Mouse (Mus musculus): Measurements from ENCODE around the gene Il1rapl1. TPM values are rescaled to one million over a fixed set of nuclear protein-coding genes. Genes with fewer than 3 reads are reported as not detected.

Gene Il1rapl1
- total RNA-seq (2021): under 1 TPM; 0.03 to 0.07 TPM
- polyA plus RNA-seq (2012; rRNA removed): not detected in 2 replicates
- long read RNA-seq, partial matches to known transcripts: 0 of 1 reads
- long read RNA-seq, other reads (novel, unspliced or antisense): 1 of 1 reads

DNA sequence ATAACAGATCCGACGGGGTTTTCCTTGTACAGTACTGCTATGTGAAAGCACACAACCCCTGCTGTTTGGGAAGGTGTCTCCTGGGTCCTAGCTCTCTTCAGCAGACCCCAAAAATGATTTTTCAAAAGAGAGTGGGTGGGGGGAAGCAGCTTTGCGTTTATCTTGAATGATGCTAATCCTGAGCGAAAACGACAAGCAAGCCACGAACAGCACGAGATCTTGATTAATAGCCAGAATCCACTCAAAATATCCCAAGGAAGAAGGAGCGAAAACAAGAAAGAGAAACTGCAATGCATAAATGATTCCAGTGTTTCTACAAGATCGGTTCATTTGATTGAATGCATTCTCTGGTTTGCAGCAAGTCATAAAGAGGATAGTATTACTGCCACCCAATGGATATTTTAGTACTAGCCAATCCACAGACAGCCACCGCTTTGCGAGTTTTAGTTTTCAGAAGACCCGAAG, at the start of gene Il1rapl1:
TSS of gene Il1rapl1 (minus strand) at position 37 of the 465 bp plus-strand sequence.
- Histone ChIP-seq H3K27me3 (ENCODE audit: control insufficient read depth, insufficient read depth, low read length) (no peaks in the 10 kb centered on the region), H3K36me3 (ENCODE audit: control insufficient read depth, insufficient read depth, low read length) (no peaks in the 10 kb centered on the region), H3K79me2 (replicated peaks; ENCODE audit: control insufficient read depth, insufficient read depth, low read length) (no peaks in the 10 kb centered on the region), H3K27ac (no peak within 1 kb of the TSS), H3K9ac (ENCODE audit: low read depth, low read length) (no peak within 1 kb of the TSS), H3K4me1 (ENCODE audit: control insufficient read depth, insufficient read depth, low read length) (no peaks in the 10 kb centered on the region), H3K4me3 (no peak within 1 kb of the TSS)
- DNase-seq: no peak
- intact Hi-C loops (cut with DNase I): no loop called here
- TF ChIP-seq CTCF (IDR thresholded peaks at IDR 0.05): peak; percentile 22
- no peak for TF ChIP-seq EP300 (IDR thresholded peaks at IDR 0.05; ENCODE audit: insufficient read depth, low read depth, low read length)
- WGBS: 18% methylated on average over 12 of the region's 12 CpGs

DNA sequence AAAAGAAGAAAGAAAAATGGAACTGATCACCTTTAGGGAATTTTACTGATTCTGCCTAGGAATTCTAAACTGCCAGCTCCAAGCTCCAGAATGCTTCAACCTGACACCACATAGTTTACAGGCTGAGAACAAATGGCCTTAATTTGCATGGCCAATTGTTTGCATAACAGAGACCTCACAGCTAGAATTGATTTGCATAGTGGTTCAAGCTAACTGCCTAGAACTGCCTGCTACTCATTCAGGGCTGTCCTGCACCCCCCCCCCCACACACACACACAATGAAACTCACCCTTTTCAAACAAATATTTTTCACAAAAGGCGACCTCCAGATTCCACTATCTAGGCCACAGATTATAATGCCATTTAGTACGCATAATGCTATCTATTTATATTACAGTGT, 42.6 kb upstream of the Il1rapl1 start:
- no peaks in the 10 kb centered on the region for H3K27me3 ChIP-seq (ENCODE audit: control insufficient read depth, insufficient read depth, low read length)
- 44% methylated on average over 2 of the region's 2 CpGs for WGBS
- H3K36me3 ChIP-seq (ENCODE audit: control insufficient read depth, insufficient read depth, low read length): no peaks in the 10 kb centered on the region
- intact Hi-C loops (cut with DNase I): no loop called here
- H3K4me1 ChIP-seq (ENCODE audit: control insufficient read depth, insufficient read depth, low read length): no peaks in the 10 kb centered on the region
- no peak for DNase-seq
- no peak overlapping the region for H3K27ac ChIP-seq
- TF ChIP-seq POLR2A (IDR thresholded peaks at IDR 0.05; ENCODE audit: insufficient read depth, low read depth, low read length) (no peak), CTCF (IDR thresholded peaks at IDR 0.05) (no peak), EP300 (IDR thresholded peaks at IDR 0.05; ENCODE audit: insufficient read depth, low read depth, low read length) (no peak)
- H3K79me2 ChIP-seq (replicated peaks; ENCODE audit: control insufficient read depth, insufficient read depth, low read length): no peaks in the 10 kb centered on the region
- H3K4me3 ChIP-seq: no peak overlapping the region
- no peak overlapping the region for H3K9ac ChIP-seq (ENCODE audit: low read depth, low read length)

DNA sequence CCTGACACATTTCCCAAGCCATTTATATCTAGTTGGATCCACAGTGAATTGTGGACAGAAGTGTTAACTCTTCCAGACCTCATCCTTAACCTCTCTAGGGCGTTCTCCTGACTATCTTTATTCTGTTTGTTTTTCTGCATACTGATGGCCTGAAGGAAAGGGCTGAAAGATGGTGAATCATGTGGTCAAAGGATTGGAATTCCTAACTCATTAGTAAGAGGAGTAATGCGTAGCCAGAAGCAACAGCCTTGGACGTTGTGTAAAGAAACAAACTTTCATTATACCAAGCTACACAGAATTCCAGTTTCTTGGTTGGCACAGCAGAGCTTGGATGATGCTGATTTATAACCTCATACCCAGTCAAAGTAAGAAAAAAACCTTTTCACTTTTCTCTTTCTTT, 10.2 kb upstream of the Il1rapl1 start:
- Histone ChIP-seq H3K36me3 (ENCODE audit: control insufficient read depth, insufficient read depth, low read length) (no peaks in the 10 kb centered on the region), H3K9ac (ENCODE audit: low read depth, low read length) (no peak overlapping the region), H3K27ac (no peak overlapping the region), H3K79me2 (replicated peaks; ENCODE audit: control insufficient read depth, insufficient read depth, low read length) (no peaks in the 10 kb centered on the region), H3K4me3 (no peak overlapping the region), H3K4me1 (ENCODE audit: control insufficient read depth, insufficient read depth, low read length) (no peaks in the 10 kb centered on the region), H3K27me3 (ENCODE audit: control insufficient read depth, insufficient read depth, low read length) (no peaks in the 10 kb centered on the region)
- no peak for DNase-seq
- TF ChIP-seq POLR2A (IDR thresholded peaks at IDR 0.05; ENCODE audit: insufficient read depth, low read depth, low read length) (no peak), EP300 (IDR thresholded peaks at IDR 0.05; ENCODE audit: insufficient read depth, low read depth, low read length) (no peak), CTCF (IDR thresholded peaks at IDR 0.05) (no peak)
- intact Hi-C loops (cut with DNase I): no loop called here
- 31% methylated on average over 3 of the region's 3 CpGs for WGBS

DNA sequence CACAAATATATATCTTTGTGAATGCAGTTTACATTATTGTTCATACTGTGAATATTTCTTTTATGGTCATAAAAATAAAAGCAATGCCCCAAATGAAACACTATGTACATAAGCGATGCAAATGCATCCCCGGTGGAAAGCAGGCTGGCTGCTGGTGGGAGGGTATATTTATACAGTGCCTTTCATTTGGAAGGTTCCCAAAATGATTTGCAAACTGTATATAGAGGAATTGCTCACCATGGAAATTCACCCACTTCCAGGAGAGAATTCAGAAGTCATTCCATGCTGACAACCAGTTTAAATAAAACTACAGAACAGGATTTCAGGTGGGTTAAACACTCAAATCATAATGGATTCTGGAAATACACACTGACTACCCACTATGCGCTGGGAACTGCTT, 4.6 kb upstream of the Il1rapl1 start:
- DNase-seq: no peak
- intact Hi-C loops (cut with DNase I): no loop called here
- no peaks in the 10 kb centered on the region for H3K4me1 ChIP-seq (ENCODE audit: control insufficient read depth, insufficient read depth, low read length)

DNA sequence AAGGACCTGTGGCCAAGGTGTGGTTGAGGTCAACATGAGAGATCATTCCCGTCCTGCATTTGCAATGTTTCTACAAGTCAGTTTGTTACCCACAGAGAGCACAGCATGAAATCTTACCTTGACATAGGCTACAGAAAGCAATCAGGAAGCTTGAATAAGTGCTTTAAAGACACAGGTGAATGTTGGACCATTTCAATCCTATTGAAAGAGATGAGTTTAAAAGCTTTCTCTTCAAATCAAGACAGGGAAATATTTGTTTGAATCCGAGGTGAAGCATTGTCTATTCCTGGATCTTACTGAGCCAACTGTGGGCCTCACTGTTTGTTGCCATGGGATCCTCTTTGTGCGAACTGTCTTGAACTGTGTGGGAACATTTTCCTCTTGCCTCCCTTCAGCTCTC, 2.4 kb upstream of the Il1rapl1 start:
- no peaks in the 10 kb centered on the region for H3K27me3 ChIP-seq (ENCODE audit: control insufficient read depth, insufficient read depth, low read length)
- no peak overlapping the region for H3K4me3 ChIP-seq
- TF ChIP-seq EP300 (IDR thresholded peaks at IDR 0.05; ENCODE audit: insufficient read depth, low read depth, low read length) (no peak), CTCF (IDR thresholded peaks at IDR 0.05) (no peak), POLR2A (IDR thresholded peaks at IDR 0.05; ENCODE audit: insufficient read depth, low read depth, low read length) (no peak)
- no peaks in the 10 kb centered on the region for H3K79me2 ChIP-seq (replicated peaks; ENCODE audit: control insufficient read depth, insufficient read depth, low read length)
- no peaks in the 10 kb centered on the region for H3K36me3 ChIP-seq (ENCODE audit: control insufficient read depth, insufficient read depth, low read length)
- intact Hi-C loops (cut with DNase I): no loop called here
- no peak overlapping the region for H3K9ac ChIP-seq (ENCODE audit: low read depth, low read length)
- H3K27ac ChIP-seq: no peak overlapping the region
- H3K4me1 ChIP-seq (ENCODE audit: control insufficient read depth, insufficient read depth, low read length): no peaks in the 10 kb centered on the region
- no peak for DNase-seq
- 44% methylated on average over 3 of the region's 3 CpGs for WGBS

More for the DNA sequence above, 4.6 kb upstream of the Il1rapl1 start:
- no peak overlapping the region for H3K4me3 ChIP-seq
- no peak overlapping the region for H3K9ac ChIP-seq (ENCODE audit: low read depth, low read length)
- no peaks in the 10 kb centered on the region for H3K27me3 ChIP-seq (ENCODE audit: control insufficient read depth, insufficient read depth, low read length)
- no peaks in the 10 kb centered on the region for H3K36me3 ChIP-seq (ENCODE audit: control insufficient read depth, insufficient read depth, low read length)
- no peaks in the 10 kb centered on the region for H3K79me2 ChIP-seq (replicated peaks; ENCODE audit: control insufficient read depth, insufficient read depth, low read length)
- H3K27ac ChIP-seq: no peak overlapping the region
- TF ChIP-seq POLR2A (IDR thresholded peaks at IDR 0.05; ENCODE audit: insufficient read depth, low read depth, low read length): no peak
- no peak for TF ChIP-seq EP300 (IDR thresholded peaks at IDR 0.05; ENCODE audit: insufficient read depth, low read depth, low read length)
- WGBS: 65% methylated on average over 3 of the region's 3 CpGs

DNA sequence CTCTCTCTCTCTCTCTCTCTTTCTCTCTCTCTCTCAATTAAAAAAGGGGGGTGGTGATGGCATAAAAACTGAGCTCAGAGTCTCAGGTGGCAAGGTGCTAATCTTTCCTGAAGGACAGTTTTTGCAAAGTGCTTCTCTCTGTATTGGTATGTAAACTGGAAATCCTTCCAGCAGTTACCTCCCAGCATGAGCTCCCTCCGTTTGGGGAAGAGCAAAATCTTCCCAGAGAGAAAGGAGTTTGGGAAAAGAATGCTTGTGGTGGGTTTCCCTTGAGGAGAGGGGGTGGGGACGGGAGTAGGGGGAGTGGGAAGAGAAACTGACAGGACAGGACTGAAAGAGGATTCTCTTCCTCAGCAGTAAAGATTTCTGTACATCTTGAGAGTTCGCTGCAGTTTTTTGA, 881 bp upstream of the Il1rapl1 start:
- WGBS: 8% methylated on average over 3 of the region's 3 CpGs
- Histone ChIP-seq H3K36me3 (ENCODE audit: control insufficient read depth, insufficient read depth, low read length) (no peaks in the 10 kb centered on the region), H3K4me1 (ENCODE audit: control insufficient read depth, insufficient read depth, low read length) (no peaks in the 10 kb centered on the region), H3K4me3 (no peak overlapping the region), H3K9ac (ENCODE audit: low read depth, low read length) (no peak overlapping the region), H3K27ac (no peak overlapping the region), H3K27me3 (ENCODE audit: control insufficient read depth, insufficient read depth, low read length) (no peaks in the 10 kb centered on the region), H3K79me2 (replicated peaks; ENCODE audit: control insufficient read depth, insufficient read depth, low read length) (no peaks in the 10 kb centered on the region)
- no peak for DNase-seq
- no peak for TF ChIP-seq CTCF (IDR thresholded peaks at IDR 0.05)
- no peak for TF ChIP-seq EP300 (IDR thresholded peaks at IDR 0.05; ENCODE audit: insufficient read depth, low read depth, low read length)
- no peak for TF ChIP-seq POLR2A (IDR thresholded peaks at IDR 0.05; ENCODE audit: insufficient read depth, low read depth, low read length)
- intact Hi-C loops (cut with DNase I): no loop called here
